Mouse (Mus musculus) inflammation-experienced regulatory T-cells, adult 6 months (primary cell): ENCODE data around the gene Gys2. TPM values are rescaled to one million over a fixed set of nuclear protein-coding genes. Genes with fewer than 3 reads are reported as not detected.

Experiments
- polyA plus RNA-seq, 3 experiments: library from polyadenylated mRNA; unstranded; fragments of 100-300 nt; shearing (Covaris generic); gene quantifications; one replicate each; pipeline ENCODE4 v1.2.1; 2017

Gene Gys2
- polyA plus RNA-seq, 3 experiments from 2014 or later, result not detected

Other genes starting within 250 kb of the Gys2 start
- gene Iapp, start 174.7 kb downstream of the Gys2 start, polyA plus RNA-seq, result not detected
- not detected for gene Slco1a5, start 150.1 kb downstream of the Gys2 start, polyA plus RNA-seq
- 10 to 100 TPM; 18.2 to 20.5 (median 19.7) TPM for gene Pyroxd1, start 127.5 kb downstream of the Gys2 start, polyA plus RNA-seq
- 10 to 100 TPM; 47.8 to 55.2 (median 52.4) TPM for gene Recql, start 86.0 kb downstream of the Gys2 start, polyA plus RNA-seq
- 10 to 100 TPM; 46.3 to 72.5 (median 52.9) TPM for gene Golt1b, start 85.9 kb downstream of the Gys2 start, polyA plus RNA-seq
- gene Spx, start 59.7 kb downstream of the Gys2 start, polyA plus RNA-seq, result 1 to 10 TPM in 2 of 3 experiments, under 1 TPM in 1; 0.89 to 2.3 (median 1.1) TPM
- 100 to 1,000 TPM in 2 of 3 experiments, 10 to 100 TPM in 1; 58.7 to 153 (median 114) TPM for gene Ldhb, start 34.8 kb upstream of the Gys2 start, polyA plus RNA-seq
- under 1 TPM in 1 of 3 experiments, not detected in 2; 0.19 TPM for gene Kcnj8, start 98.5 kb upstream of the Gys2 start, polyA plus RNA-seq
- under 1 TPM in 1 of 3 experiments, not detected in 2; 0.05 TPM for gene Abcc9, start 229.2 kb upstream of the Gys2 start, polyA plus RNA-seq